Mouse (Mus musculus) MN1 (cell line): ENCODE data around the gene 4930544D05Rik.
A peak's percentile ranks its signal among the peaks of the same experiment; 100 is the strongest.
"Not testable (repeated sequence)": the region's sequence is repeated elsewhere in the genome, so short reads cannot be mapped to it uniquely, and the experiment has no call there.

ENCODE experiments used
- DNase-seq: peaks from one replicate; pipeline ENCODE4 v3.0.0-alpha.2; 2016; ENCODE audit warnings: low spot score

The 4930544D05Rik gene

DNA sequence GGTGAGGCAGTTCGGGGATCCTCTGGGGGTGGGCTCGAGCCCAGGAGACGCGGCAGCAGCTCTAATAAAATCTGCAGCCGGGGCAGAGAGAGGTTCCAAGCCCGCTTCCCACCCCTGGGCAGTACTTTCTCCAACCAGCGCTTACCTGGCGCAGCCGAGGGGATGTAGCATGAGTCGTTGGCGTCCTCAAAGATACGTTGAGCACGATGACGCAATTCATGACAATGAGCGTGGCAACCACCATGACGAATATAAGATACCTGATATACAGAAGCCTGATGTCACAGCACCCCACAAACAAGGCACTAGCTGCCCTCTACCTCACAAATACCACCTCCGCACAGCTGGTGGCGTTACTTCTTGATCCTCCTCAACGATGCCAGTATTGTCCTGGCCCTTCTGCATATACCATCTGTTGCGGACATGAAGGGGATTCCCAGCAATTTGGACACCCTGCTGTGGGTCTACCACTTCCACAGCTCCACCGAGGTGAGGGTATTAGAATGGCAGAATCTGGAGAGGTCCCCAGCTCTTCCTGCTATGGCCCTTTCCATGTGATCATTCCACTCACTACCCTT is at the start of gene 4930544D05Rik:
Gene 4930544D05Rik, plus strand, starts transcription at position 333 of the 578 bp plus-strand sequence.
- DNase-seq, result no peak

DNA sequence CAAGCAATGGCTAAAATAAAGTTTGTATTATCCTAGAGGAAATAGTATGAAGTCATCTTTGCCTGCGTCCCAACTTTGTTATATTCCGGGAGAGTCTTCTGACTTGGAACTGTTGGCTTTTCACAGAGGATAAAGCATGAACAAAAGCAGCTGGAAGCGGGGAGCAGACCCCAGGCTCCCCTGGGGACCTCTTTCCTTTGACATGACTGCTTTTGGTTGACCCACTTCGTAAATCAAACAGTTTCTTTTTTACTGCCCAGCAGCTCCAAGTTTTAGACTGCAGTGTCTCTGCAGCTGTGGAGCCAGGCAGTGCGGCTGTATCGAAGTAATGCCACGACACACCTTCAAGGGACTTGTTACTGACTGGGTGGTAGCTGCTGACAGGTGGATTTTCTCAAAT is 49.1 kb upstream of the 4930544D05Rik start:
- no peak for DNase-seq

DNA sequence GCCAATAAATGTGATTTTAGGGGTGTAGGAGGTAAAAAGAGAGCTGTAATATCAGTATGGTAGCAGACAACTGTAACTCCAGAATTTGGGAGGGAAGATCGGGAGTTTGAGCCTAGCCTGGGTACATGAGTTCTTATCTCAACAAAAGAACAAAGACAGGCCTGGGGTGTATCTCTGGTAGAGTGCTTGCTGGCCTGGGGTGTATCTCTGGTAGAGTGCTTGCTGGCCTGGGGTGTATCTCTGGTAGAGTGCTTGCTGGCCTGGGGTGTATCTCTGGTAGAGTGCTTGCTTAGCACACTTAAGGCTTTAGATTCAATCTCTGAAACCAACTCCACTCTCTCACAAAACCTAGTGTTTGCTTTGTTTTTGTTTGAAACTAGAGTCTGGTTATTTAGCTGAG is 45.0 kb upstream of the 4930544D05Rik start:
- not testable (repeated sequence) for DNase-seq

DNA sequence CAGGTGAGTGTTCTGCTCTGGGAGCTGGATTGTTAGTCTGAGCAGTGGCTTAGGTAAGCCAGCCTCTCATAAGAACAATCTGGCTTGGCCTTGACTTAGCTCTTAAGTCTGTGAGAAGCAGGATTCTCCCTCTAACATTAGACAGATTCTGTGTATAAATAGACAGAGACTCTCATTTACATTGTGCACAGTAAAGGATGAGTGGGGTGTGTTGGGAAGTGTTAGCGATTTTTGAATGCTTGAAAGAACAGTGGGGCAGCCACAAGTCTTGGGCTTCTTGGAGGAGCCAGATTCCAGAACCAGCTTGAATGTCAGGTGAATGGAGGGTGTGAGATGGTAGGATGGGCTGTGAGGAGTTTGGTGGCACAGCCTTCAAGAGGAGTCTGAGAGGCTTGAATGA is 44.0 kb upstream of the 4930544D05Rik start:
- no peak for DNase-seq

DNA sequence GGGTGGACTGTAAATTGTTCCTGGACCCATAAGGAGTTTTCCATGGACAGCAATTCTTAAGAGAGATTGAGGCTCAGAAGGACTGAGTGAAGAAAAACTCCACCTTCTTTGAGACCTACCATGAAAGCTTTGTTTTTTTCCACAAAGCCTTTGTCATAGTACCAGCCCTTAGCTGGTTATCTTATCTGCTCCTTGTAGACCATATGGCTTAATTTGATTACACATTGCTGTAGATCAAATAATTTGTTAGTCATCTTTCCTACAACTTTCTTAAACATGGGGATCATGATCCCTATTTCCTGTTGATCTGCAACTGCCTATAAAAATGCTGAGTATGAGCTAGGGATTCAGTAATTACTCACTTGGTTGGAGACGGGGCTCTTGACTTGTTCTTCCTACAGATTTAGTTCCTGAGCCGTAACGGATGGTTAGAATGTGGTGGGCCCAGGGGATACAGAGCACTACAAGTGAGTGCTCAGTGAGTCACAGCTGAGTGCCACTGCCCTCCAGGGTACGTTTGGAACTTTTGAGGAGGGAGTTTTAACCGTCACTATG is 43.2 kb upstream of the 4930544D05Rik start:
- DNase-seq, result peak; percentile 17

DNA sequence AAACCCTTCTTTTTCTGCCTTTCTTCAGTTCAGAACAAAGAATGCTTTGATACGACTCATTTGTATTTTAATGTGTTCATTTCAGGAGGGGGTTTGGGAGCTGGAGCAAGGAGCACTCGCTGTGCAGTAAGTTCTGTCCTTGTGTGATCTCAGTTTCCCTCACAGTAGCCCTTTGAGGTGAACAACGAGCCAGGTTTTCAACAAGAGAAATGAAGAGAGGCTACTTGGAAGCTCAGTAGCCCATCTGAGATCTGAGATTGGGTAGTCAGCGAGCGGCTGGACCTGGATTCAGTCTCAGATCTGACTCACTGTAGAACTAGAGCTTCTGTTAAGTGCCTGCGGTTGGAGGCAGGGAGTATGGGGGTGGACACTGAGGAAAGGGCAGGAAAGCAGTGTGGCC is 41.8 kb upstream of the 4930544D05Rik start:
- no peak for DNase-seq

DNA sequence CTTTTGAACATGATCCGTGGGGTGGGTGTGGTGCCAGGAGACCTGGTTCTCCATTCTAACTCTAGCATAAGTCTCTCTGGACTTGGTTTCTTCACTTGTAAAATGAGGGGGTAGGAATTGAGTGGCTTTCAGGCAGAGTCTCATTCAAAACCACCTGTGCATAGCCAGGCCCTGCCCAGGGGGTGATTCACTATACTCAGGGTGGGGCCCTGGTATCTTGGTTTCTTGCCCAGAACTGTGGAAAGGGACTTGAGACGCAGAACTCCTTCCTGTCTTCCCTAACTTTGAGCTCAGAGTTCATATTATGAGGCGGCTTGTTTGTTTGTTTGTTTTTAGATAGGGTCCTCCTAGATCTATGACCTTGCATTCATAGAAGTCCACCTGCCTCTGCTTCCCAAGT is 38.4 kb upstream of the 4930544D05Rik start:
- DNase-seq, result no peak

DNA sequence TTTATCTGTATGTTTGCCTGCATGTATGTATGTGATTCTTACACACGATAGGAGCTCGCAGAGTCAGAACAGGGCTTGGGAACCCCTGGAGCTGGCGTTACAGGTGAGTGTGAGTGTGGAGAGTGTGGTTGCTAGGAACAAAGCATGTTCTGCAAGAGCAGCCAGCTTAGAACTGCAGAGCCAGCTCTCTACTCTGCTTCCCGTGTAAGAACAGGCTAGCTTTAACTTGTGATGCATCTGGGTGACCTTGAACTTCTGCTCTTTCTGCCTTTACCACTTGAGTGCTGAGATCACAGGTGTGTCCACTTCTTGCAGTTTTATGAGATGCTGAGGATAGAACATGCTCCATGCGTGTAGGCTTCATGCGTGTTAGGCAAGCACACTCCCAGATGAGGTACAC is 36.7 kb upstream of the 4930544D05Rik start:
- DNase-seq, result no peak

DNA sequence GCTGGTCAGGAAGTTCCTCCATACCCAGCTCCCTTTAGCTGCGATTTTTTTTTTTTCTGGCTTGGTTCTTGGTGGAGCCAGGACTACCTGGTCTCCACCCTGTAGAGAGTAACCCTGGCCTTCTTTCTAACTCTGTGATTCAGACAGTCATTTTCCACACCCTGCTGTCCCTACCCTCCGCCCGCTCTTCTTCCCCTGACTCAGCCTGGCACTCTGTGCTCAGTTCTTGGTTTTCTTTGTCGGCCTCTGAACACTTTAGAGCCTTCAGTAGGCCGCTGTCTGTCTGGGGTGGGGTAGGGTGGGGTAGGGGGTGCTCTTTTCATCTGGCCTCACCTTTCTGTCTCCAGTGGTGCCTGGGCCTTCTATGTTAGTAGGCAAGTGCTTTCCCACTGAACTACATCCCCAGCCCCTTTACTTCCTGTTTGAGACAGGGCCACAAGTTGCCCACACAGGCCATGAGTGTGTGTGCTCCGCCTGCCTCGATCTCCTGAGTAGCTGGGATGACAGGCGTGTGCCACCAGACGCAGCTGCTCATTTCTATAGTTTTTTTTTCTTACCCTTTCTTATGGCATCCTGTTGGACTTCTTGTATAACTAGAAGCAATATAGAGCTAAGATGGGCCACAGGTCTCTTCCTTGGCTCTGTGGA is 35.8 kb upstream of the 4930544D05Rik start:
- DNase-seq, result no peak

DNA sequence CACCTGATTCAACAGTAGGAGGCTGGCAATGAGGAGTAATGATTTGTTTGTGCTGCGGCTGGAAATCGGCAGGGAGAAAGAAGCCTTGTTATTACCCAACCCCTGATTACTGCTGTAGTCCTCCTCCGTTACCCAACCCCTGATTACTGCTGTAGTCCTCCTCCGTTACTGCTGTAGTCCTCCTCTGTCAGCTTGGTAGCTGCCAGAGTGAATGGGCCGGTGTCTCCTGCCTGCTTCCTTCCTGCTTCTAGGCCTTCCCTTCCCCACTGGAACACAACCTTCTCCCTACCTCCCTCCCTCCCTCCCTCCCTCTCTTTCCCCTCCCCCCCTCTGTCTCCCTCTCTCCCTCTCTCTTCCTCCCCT is 35.3 kb upstream of the 4930544D05Rik start:
- DNase-seq, result no peak

DNA sequence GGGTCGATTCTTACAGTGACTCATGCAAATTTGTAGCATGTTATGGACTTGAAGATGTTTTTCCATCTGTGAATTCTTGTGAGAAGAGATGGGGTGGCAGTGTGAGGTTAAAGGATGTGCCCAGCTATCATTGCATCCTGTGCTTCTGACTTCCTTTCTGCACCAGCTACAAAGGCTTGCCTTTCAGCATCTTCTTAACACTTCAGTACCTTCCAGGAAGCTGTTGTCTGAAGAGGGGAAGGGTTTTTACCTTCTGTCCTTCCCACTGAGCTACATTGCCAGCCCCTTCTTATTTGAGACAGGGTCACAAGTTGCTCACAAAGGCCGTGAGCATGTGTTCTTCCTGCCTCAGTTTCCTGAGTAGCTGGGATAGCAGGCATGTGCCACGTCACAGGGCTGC is 34.7 kb upstream of the 4930544D05Rik start:
- no peak for DNase-seq

DNA sequence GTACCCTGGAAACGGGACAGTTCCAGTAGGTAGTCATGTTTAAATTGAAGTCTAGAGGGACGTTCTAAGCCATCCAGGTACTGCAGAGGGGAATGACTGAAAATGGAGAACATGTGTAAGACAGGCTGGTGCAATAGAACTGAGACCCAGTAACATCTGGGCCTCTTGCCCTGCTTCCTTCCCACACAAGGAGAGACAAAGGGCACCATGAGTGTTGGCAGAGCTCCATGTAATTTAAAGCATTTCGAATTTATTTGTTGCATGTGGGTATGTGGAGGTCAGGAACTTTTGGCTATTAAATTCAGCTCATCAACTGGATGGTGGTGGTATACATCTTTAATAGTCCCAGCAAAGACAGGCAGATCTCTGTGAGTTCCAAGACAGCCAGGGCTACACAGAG is 33.5 kb upstream of the 4930544D05Rik start:
- DNase-seq, result no peak

DNA sequence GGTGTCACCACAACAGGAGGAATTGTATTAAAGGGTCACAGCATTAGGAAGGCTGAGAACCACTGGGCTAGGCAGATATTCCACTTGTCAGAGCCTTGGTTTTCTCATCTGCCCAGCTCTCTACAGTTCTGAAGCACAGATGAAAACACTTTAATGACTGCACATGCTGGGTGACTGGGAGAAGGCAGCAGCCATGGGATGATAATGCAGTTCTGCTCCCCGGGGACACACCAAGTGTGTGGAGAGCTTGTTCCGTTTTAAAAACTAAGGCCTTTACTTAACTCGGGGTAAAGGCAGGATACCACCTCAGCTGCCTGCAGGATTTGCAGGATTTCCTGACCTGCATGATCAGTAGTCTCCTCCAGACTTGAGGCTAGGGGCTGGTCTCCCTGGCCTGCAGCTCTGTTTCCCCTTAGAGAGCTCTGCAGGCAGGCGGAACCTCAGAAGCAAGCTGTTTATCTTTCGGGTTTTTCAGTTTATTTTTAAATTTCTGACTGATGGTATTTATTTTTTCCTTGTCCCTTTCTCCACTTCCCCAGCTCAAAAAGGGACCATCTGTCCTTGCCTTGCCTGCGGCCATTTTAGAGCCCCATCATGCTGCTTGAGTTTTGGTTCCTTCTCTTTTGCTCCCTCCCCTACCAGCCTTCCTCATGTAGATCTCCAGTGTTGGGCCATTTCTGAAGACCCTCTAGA is 32.5 kb upstream of the 4930544D05Rik start:
- DNase-seq, result peak; percentile 34

DNA sequence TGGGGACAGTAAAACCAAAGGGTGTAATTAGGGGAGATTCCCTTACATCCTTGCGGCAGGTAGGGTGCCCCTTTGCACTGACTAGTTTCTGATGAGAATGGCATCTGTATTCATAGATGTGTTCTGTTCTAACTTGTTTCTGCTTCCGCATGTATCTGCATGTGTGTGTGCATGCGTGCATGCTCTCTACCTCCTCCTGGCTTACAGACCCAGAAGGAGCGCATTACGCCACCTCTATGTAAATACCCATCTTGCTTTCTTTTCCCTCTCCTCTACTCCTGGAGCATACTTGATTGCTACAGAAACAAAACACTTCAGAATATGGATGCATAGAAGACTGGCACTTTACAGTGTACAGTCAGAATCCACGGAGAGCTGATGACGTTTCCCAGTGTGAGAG is 31.9 kb upstream of the 4930544D05Rik start:
- DNase-seq, result no peak

DNA sequence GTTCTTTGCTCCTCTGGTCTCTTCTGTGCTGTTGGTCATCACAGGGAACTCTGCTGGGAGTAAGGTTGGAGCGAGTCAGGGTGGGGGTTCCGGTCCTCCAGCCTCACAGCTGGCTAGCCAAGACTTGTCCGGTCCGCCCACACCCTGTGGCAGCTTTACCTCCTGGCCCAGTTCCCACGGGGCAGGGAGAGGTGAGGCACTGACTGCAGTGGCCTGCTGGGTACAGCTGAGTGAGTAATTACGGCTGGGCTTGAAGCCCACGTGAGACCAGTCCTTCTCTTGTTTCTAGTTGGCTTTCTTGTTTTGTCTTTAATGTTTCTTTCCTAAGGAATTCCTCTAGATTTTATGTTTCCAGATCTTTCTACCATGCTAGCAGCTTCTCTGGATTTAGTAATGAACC is 30.2 kb upstream of the 4930544D05Rik start:
- DNase-seq, result peak; percentile 69

DNA sequence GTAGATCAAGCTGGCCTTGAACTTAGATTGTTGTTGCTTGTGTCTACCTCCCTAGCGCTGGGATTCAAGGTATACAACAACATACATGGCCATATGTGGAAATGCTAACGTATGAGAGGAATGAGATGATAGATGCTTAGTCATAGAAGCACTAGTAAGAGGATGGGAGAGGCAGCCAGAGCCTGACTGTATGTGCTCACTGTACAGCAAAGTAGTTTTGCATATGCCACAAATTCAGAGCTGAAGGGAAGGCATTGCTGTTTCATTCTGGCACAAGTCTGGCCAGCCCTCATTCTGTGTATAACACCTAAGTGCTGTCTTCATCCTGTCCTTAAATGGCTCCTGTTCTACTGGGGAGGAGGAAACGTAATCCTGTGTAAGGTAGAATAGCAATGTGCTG is 29.4 kb upstream of the 4930544D05Rik start:
- no peak for DNase-seq

DNA sequence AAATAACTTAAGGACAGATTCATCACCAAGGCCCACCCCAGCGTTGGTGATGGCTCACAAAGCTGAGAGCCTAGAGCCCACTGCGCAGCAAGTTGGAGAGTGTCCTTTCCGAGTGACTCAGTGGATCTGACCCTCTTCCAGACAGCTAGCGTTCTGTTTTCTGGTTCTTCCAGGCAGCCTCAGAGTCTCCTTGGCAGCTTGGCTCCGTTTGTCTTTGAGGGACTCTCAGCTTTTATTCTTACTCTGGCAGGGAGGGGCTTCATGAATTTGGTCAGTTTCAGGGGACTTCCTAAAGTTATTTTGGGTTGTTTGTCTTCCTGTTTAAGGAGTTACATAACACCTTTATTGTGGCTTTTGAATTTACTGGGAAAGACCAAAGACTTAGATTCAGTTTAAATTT is 28.7 kb upstream of the 4930544D05Rik start:
- DNase-seq, result no peak

DNA sequence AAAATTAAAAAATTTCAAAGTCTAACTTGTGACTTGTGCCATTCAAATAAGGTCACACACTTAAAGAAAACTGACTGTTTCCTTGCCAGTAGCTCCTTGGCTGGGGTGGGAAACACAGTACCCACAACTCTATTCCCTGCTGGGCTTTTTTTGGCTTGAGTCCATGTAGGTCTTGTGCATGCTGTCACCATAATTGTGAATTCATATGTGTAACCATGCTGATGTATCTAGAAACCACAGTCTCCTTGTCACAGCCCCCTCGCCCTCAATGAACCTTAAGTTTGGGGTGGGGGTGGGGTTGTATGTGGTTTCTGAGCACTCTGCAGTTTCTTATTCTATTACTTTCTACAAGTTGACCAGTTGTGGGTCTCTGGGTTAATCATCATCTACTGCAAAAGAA is 23.9 kb upstream of the 4930544D05Rik start:
- no peak for DNase-seq

DNA sequence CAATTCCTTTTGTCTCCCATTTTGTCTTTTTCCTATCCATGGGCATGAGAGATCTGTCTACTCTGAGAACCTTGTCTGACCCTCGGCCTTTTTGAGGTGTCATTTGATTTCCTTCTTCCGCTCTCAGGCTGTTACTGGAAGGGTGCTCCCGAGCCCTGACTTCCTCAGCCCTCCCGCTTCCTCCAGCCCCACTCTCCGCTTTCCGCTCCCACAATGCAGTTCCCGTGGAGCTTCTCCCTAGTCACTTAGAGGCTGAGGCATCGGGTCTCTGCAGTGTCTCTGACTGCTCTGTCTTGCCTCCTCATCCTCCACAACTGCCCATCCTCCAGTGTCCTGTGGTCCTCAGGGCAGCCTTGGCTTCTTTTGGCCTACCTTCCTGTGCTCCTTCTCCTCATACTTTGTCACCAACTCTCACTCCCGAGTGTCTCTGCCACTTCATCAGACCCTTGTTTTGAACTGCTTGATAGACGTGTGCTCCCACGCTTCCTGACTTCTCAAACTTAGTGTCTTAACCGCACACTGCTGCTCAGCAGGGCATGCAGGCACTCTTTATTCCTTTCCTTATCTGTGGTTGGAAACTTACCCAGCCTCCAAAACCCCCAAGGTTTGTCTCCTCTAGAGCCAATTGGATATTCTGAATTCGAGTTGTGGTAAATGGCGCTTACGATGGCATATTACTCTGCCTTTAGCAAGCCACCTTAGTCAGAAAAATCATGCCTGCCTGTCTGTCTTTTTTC is 21.2 kb upstream of the 4930544D05Rik start:
- no peak for DNase-seq

DNA sequence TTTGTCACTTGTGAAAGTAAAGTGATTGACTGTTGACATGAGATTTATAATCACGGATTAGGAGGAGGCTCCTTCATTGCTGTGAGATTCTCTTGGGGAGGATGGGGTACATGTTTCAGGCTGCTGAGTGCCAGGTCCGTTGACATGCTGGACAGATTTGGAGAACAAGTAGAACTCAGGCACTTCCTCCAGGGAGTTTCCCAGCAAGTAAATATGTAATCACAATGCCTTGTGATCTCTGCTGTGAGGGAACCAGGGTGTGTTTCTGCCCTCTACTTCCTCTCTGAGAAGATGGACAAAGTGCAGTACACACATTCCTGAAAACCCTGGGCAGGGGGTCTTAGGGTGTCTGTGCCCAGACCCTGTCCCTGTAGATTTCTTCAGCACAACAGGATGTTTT is 20.0 kb upstream of the 4930544D05Rik start:
- no peak for DNase-seq

DNA sequence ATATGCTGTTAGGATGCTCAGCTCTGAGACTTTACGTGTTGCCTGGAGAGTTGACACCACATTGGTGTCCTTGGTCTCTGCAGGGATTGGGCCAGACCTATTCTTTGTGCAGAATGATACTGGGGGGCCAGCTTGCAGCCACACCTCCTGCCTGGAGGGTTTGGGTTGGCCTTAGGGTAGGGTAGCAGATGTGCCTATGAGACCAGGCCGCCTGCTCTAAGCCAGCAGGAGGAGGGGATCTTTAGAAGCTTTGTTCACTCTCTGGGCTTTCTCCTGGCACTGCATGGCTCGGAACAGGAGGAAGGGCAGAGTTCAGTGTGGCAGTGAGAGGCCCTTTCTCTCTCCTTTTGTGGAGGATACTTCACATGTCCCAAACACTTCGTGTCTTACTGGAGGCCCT is 19.6 kb upstream of the 4930544D05Rik start:
- DNase-seq, result no peak

DNA sequence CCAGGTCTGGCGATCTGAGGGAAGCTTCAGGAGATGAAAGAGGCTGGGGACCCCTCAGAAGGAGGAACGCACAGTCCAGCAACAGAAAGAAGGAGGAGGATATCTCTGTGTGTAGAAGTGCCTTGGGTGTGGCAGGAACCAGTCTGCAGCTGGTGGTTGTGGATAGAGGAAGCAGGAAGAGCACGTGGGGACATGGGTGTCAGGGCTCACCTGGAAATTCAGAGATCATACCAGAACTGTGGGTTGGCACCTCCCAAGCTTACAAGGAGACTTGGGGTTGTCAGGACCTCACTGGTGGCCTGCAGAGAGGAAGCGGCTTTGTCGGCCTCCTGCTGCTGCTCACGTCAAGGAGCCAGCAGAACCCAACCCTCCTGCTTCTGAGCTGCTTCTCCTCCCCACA is 18.3 kb upstream of the 4930544D05Rik start:
- no peak for DNase-seq
